Mouse (Mus musculus) heart, adult 11 months (tissue): ENCODE measurements around the gene Rftn1.

Experiments
- DNase-seq: peaks from one replicate; pipeline ENCODE4 v3.0.0; 2022

The Rftn1 gene

DNA sequence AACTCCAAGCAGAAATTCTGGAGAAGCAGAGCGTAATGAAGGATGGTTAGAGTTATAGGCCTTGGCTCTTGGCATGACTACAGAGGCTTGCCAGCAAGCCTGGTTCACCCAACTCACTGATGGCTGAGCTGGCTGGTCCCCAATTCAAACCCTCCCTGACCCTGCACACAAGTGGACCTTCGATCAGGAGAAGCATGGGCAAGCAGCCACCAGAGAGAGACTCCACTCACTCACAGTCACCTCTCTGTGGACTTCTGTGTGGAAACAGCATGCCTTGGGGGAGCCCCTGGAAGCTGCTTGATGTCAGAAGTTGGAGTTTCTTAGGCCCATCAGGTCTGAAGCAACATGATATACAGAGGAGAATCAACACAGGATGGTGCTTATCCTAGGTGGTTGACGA is 102.4 kb downstream of the Rftn1 start:
- peak; percentile 91 for DNase-seq

DNA sequence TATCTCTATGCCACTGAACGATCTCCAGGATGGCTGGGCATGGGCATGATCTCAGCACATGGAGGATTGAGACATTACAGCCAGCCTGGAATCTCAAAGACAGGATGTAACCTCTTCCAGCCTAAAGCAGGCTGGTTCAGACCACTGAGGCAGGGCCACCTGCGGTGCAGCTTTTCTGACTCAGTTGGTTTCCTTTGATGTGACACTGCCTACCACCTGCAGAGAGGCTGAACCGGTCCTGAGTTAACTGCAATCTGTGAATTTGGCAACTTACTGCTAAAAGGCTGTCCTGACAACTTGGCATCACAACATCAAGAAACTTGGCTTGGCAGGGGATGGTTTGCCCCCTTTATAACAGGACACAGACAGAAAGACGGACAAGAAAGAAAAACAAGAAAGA is 103.6 kb downstream of the Rftn1 start:
- DNase-seq = peak; percentile 85

GRCm38 (mm10) chr17:50084721-50085120 is 105.8 kb downstream of the Rftn1 start:
- DNase-seq = peak; percentile 89

DNA sequence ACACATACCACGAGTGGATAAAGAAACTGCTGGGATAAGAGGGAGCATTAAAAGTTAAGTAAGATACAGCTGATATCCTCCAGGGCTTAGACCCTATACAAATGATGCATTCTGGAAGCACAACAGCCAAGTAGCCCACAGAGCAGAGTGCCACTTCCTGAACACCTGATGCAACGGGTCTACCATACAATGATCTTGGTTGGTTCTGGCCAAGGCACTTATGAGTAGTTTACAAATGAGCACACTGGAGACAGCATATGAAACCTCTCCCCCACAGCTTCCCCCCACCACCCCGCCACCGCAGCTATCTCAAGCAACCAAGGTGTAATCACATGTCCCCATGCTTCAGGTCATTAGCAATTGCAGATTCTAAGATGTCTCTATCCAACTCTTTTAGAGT is 106.5 kb downstream of the Rftn1 start:
- DNase-seq = no peak

GRCm38 (mm10) chr17:50082947-50083346 is 107.5 kb downstream of the Rftn1 start:
- peak; percentile 95 for DNase-seq

DNA sequence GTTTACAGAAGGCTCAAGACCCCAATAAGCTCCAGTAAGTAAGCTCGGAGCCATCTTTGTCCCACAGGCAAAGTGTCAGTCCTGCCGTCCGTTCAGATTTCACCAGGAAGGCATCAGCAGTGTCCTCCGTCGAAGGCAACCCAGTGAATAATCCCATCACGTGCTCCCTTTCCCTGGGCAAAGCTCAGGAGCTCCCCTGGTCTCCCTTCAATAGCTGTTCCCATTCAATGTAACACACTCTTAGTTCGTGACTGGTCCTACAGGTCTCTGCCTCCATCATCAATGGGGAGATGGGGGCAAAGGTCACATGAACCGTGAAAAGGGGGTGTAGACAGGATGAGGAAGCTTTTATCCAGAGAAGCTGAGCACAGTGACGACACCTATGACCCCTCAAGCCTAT is 108.8 kb downstream of the Rftn1 start:
- DNase-seq = peak; percentile 91

DNA sequence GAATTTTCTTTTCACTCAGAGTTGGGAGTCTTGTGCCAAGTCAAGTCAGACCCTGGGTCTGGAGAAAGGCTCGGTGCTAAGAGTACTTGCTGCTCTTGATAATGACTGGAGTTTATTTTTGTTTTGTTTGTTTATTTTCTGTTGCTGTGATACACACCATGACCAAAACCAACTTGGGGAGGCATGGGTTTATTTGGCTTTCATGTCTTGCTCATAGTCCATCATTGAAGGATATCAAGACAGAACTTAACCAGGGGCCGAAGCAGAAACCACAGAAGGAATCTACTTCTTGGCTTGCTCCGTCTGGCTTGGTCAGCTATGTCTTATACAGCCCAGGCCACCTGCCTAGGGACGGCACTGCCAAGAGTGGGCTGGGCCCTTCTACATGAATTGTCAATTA is 109.5 kb downstream of the Rftn1 start:
- peak; percentile 91 for DNase-seq

GRCm38 (mm10) chr17:50078749-50079148 is 111.7 kb downstream of the Rftn1 start:
- peak; percentile 88 for DNase-seq

DNA sequence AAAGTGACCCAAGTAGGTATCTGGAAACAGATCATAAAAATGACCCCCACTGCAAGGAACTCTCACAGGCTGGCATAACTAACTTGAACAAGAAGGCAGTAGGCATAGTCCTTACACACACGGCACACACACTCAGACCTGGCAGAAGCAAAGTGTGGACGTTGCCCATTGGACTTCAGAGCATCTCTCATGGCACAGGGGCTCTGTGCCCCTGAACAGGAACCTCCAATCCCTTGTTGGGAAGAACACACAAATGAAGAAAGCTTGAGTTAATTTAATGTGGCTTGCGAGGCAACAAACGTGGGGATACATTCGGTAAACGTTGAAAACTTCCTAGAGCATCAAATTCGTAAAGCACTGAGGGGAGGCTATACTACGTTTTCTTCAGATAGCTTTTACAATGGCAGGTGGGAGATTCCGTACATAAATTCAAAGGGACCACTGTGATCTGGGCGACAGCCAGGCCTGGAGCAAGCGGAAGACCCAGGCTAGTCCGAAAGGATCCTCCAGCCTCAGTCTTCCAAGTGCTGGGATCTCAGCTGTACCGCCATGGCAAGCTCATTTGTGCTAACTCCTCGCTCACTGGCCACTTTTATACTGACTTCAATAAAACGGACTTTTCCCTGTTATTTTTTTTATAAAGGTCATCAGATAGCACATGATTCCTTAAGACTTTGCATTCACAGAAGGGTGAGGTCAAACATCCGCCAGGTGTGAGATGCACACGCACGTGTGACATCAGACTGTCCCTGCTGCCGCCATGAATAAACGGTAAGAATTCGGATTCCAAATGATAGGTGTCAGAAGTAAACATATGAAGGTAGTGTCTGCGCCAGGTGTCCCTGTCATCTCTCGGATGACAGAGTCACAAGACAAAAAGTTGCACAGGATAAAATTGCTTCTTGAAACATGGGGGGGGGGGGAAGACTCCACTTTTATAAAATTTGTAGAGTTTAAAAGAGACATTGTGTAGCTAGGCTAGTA is 117.2 kb downstream of the Rftn1 start:
- DNase-seq = peak; percentile 86

- peak; percentile 93 for DNase-seq
Measured at GRCm38 (mm10) chr17:50071602-50071988, 118.9 kb downstream of the Rftn1 start.

DNA sequence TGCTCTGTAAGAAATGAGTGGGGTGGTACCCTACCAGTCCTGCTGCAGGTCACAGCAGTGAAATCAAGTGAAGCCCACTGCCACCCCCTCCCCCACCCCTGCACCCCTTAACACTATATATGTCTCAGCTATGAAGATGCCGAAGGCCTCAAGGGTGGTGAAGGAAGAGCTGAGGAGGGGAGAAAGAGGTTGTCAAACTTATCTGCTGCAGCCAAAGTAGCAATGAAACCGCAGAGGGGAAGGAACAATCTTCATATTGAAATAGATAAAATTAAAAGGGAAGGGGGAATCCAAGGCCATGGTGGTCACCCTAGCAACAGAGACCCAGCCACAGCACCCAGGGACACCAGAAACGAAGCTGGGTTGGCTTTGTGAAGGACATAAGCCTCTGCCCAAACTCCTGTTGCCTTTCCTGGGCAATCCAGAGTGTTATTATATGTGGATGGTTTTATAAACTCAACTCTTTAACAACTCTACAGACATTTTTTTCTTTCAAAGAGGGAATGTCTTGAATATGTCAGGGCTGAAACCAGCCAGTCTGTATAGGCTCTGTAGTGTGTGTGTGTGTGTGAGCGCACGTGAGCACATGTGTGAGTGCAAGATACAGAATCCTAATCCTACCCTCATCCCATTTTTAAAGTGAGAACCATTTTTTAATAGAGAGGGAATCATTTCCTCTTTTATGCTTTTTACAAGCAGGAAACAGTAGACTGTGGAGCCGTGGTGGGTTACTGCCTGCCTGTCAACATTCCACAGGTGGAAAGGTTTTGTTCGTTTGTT is 119.5 kb downstream of the Rftn1 start:
- no peak for DNase-seq

DNA sequence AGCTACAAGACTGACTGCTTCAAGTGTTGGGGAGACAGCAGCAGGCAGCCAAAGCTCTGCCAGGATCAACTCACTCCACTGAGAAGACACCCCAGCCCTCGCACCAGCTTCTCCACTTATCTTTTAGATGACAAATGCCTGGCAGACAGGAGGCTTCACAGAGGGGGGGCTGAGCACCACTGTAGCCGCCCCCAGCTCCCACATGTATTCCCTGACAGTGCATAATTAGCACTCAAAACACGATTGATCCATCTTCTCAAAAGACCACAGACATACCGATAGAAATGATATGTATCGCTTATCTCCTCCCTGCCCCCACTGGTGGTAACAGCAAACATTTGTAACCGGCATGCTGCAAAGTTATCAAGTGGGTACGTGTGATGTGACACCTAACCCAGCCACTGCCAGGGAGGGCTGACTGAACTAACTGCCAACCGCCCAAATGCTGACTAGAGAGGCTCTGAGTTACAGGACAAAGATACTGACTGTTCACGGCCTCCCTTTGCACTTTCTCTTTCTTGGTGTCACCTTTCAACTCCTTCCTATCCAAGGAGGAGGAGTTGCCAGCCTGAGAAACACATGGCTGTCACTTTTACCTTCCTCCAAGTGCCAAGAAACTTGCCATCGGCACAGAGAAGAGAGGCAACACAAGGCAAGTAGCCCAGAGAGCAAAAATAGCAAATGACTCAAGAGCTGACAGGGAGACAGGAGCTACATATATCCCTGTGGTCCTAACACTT is 120.4 kb downstream of the Rftn1 start:
- DNase-seq = peak; percentile 96

DNA sequence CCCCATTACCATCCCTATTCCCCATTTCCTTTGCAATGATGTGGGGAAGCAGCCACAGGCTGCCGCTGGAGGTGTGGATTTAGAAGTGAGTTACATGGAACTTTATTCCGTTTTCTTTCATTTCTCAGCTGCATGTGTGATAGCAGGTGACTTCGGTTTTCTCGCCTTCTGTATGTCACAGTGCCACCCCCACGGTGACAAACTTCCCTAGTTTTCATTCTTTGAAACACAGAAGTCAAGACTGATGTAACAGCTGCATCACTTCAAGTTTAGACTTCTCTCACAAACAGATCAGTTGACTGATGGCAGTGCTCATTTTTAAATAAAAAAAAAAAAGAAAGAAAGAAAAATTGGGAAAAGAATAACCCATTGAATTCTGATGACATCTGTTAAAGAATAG is 121.3 kb downstream of the Rftn1 start:
- no peak for DNase-seq

DNA sequence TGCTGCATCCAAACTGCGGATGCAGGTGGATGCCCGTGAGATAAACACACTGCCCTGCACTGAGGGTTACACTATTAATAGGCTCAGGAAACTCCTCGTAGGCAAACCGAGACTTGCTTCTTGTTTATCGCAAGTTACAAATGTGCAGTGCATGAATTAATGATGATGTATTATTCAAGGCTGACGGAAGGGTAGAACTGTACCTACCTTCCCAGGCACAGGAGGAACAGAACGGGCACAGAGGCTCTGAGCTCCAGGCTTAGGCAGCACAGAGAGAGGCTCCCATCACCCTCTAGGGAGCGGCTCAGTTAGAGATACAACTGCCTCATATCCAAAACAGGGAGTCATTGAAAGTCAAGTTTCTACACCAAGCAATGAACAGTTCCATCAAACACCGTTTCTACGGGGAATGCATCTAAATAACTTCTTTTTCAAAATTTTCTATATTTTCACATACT is 121.8 kb downstream of the Rftn1 start:
- DNase-seq = no peak

GRCm38 (mm10) chr17:50067774-50068680 is 122.4 kb downstream of the Rftn1 start:
- DNase-seq = no peak

DNA sequence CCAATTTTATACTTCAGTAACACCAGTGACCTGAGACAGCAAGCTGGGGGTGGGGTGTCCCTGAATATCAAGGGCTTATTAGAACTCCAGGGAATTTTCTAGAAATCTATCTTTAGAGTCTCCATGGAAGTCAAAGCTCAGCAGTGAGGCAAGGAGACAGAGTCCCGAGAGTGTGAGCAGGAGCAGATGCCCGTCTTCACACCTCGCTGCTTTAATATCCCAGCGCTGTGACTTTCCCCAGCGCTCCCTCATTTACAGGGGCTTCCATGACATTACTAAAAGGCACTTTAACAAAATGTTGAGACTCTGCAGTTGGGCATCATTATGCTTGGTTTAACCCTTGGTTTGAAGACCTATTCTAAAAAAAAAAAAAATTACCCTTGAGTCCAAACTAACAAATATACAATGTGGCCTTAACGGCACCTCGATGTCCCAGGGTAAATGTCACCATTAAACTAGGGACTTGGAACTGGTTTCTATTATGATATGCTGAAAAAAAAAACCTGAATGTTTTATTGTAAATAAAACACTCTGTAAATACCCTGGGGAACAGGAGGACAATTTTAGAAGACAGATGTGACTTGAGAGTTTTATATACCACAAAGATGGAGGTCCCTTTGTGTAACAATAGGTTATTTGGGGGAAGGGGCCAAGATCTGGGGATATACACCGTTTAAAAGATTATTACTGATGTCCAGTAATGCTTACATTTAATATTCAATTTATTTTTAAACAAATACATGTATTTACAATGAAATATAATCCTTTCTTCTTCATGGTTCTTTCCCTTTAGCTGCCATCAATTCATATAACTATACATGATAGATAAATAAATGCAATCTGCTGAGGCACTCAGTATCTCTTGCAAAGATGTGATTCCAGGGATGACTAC is 123.4 kb downstream of the Rftn1 start:
- no peak for DNase-seq

DNA sequence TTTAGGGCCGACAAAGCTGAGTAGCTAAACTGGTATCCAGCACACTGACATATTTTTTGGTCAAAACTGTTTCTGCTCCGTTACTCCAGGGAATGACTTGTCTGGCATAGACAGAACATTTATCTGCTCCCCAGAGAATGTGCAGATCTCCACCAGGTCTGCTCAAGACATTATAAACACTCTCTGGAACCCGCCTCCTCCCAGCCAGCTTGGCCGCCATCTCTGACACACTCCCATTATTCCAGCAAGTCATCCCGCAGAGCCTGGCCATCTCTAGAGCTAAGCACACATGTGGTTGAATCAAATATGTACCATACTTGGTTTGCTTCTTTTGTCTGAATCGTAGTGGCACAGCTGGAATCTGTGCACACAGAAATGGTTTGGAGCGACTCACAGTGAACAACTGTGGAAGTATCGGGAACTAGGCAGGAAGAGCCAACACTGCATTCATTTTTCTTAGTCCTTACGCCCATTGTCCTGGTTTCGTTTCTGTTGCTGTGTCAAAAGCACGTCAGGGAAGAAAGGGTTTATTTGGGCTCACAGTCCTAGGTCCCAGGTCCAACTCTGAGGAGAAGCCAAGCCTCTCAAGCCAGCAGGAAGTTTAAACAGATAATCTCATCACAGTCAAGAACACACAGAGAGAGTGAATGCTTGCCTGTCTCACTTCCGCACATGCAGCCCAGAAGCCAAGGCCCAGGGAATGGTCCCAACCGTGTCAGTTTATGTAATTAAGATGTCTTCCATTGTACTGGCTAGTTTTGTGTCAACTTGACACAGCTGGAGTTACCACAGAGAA is 126.4 kb downstream of the Rftn1 start:
- DNase-seq = peak; percentile 97

- peak; percentile 98 for DNase-seq
Measured at GRCm38 (mm10) chr17:50062649-50063048, 127.8 kb downstream of the Rftn1 start.

- DNase-seq = peak; percentile 87
Measured at GRCm38 (mm10) chr17:50061446-50061845, 129.0 kb downstream of the Rftn1 start.

DNA sequence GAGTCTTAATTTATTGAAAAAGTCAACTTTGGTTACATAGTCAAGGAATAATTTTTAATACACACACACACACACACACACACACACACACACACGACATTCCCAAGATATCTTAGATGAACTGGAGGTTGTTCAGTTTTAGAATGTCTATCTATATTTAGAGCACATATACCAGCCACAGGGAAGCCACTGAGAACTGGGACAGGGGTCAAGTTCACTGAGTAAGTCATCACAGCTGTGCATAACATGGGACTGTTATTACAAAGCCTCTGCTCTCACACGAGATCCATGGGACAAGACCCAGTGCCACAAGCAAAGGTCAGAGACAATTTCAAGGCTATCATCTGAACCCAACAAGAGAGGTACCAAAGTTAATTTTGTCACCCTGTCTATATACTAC is 130.3 kb downstream of the Rftn1 start:
- peak; percentile 95 for DNase-seq
